Mouse (Mus musculus) embryonic fibroblast, embryonic 13.5 days (primary cell): ENCODE data around the gene Krt33a.

Experiments
- CTCF ChIP-seq: IDR thresholded peaks from 2 replicates; pipeline ENCODE4 v1.5.1; 2011; ENCODE audit warnings: mild to moderate bottlenecking, control low read depth, low read length, moderate library complexity, borderline replicate concordance; ENCODE audit not compliant: insufficient read depth
- POLR2A ChIP-seq: IDR thresholded peaks from 2 replicates; pipeline ENCODE4 v1.6.1; 2011; ENCODE audit warnings: low read depth, mild to moderate bottlenecking, control low read depth, low read length, moderate library complexity

DNA sequence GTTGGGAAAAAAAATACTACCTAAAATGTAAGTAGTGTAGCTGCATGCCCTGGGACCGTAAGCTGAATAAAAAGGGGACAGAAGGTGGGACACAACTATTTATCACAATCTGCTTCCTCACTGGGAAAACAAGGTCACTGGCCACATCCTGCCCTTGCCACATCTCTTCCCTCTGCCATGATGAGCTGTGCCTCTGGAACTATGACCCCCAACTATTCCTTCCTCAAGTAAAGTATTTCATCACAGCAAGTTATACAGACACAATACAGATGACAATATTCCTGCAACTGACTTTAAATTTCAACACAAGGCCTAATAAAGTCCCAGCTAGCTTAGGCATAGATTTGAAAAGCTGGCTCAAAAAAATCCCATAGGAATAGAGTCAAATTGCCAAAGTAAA lies 3.5 kb upstream of the Krt33a start:
- no peak for TF ChIP-seq POLR2A
- no peak for TF ChIP-seq CTCF
